Mouse (Mus musculus) lung, postnatal 25 days (tissue): ENCODE measurements at regions not wholly inside any gene's neighbourhood (a gene's known extent, or its start where the extent isn't known, plus 50 kb on each side); places are given as distances from the start of the nearest gene placed in this dataset.

Experiments used
- DNase-seq: peaks from one replicate; pipeline ENCODE4 v3.0.0; 2022; ENCODE audit warnings: low spot score

DNA sequence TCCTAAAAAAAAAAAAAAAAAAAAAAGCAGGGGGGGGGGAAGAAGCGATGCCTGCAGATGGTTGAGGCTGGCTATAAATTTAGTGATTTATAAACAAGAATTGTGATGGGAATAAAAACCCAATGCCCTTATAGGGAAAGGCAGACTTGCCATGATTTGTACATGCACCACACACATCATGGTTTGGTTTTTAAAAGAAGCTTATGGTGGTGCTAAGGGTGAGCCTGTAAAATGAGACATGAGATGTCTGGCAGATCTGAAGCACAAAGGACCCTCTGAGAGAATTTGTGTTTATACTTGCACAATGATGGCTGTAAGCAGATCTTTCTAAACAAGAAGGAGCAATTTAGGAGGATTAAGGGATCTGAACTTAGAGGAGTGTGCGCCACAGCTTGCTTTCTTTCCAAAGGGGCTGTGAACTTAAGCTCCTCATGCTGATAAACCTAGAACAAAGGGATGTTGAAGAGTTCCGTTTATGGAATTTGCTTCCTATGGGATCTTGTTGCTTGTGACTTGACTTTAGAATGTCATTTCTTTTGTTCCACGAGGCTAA is 65.3 kb upstream of the Adamts5 start:
- no peak for DNase-seq

GRCm38 (mm10) chr16:85966251-85966650 is 64.6 kb upstream of the Adamts5 start:
- no peak for DNase-seq

DNA sequence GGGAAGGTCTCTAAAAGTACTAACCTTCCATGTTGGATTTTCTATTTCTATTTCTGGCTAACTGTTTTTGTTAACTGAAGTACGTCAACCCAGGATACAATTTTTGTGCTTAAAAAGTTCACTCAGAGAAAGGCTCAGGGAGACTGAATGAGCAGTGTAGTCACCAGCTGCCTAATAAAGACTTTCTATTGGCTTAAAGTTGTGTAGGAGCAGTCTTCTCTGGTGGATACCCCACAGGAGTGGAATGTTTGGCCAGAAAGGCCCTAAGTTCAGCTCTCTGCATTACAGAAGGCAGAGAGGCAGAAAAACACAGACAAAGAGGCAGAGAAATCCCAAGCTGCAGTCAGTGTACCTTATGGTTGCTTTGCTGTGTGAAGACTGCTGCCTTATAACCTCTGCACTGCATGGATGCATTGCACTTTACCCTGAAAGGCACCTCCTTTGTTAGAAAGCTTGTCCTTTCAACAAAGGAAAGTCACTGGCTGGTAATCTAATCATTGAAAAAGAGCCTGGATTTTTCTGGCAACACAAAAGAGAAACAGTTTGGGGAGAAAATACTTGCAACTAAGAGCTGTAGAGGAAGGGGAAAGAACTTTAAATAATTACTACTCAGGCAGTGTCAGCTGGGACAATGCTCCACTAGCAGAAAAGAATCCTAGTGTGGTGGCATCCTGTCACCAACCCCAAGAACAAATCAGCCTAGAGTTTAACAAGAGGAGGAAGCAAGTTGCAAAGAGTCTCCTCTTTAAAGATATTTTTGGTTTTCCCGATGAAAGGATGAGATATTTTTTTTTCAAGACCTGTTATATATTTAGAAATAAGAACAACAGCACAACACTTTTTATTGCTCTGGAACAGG is 63.0 kb upstream of the Adamts5 start:
- DNase-seq, result no peak

GRCm38 (mm10) chr16:85956006-85956562 is 54.5 kb upstream of the Adamts5 start:
- no peak for DNase-seq

DNA sequence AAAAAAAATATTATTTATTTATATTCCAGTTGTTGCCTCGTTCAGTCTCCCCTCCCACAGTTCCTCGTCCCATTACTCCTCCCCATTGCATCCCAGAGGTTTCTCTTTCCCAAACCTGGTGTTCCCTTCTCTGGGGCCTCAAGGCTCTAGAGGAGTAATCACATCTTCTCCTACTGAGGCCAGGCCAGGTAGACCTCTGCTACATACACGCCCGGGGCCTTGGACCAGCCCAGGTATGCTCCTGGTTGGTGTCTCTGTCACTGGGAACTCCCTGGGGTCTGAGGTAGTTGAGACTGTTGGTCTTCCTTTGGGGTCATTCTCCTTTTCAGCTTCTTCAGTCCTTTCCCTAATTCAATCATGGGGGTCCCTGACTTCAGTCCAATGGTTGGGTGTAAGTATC is 50.0 kb upstream of the Adamts5 start:
- DNase-seq, result no peak
